Mouse (Mus musculus) testis, postnatal 10 days (tissue): ENCODE measurements around the gene Grpel1.
A peak's percentile ranks its signal among the peaks of the same experiment; 100 is the strongest.

Source experiments
- DNase-seq: peaks from one replicate; pipeline ENCODE4 v3.0.0; 2021; ENCODE audit warnings: low spot score

Gene Grpel1

GRCm38 (mm10) chr5:36464709-36465661, at the start of gene Grpel1:
Gene Grpel1 (plus strand): TSS chr5:36464998.
- DNase-seq = peak; percentile 98

- no peak for DNase-seq
Measured at GRCm38 (mm10) chr5:36419861-36420260, 44.9 kb upstream of the Grpel1 start.

- DNase-seq = no peak
Measured at GRCm38 (mm10) chr5:36422689-36423088, 42.1 kb upstream of the Grpel1 start.

- no peak for DNase-seq
Measured at GRCm38 (mm10) chr5:36424676-36425075, 40.1 kb upstream of the Grpel1 start.

DNA sequence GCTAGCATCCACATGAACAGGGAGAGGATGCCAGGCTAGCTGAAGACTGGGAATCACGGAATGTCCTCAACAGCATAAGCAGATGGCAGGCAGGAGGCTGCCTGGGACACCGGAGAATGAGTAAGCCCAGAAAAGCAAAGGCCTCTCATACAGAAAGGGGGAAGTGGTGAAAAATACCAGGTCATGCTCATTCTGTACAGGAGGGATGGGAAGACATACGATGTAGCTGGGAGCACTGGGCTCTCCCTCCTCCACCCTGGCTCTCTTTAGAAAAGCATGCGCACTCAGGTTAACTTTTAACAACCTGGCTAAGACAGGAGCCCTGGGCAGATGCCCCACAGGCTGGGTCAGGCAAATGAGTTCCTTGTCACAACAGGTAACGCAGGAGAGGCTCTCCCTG, 38.4 kb upstream of the Grpel1 start:
- DNase-seq = no peak

- DNase-seq = no peak
Measured at GRCm38 (mm10) chr5:36427831-36428230, 37.0 kb upstream of the Grpel1 start.

GRCm38 (mm10) chr5:36429551-36429950, 35.2 kb upstream of the Grpel1 start:
- DNase-seq = no peak

DNA sequence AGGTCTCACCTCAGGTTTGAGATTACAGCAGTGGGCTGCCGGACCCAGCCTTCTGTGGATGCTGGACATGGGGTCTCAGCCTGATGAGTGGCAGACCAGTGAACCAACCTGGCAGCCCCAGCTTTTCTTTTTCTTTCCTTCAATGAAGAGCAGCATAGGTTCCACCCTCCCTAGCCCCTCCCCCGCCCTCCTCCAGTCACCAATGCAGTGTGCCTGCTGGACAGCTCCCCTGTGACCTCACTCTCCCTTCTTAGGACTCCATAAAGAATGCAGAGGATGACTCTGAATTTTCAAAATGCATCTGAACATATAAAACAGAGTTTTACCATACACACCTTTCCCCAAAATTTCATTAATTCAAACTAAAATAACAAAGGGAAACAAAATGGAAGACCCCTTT, 33.1 kb upstream of the Grpel1 start:
- no peak for DNase-seq

DNA sequence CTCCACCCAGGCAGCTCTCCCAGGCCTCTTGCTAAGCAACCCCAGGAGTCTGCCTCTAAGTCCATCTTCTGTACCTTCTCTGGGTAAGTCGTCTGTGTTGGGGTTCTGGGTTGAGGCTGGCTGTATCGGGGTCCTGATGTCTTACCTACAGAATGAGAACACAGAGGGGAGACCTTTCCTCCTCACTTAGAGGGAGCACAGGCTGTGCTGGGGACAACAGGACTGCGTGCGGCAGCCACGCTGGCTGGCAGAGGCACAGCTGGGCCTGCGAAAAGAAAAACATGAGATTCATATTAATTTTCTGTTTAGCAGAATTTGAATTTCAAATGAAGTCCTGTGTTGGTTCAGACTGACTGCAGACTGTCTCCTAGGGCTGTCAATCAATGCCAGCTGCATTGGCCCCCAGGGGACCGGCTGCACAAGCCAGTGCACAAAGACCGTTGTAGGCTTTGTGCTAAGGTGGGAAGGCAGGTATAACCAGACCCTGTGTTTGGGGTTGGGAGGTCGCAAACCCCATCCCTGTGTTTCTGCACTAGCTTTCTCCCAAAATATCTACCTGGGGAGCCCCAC, 30.3 kb upstream of the Grpel1 start:
- no peak for DNase-seq

DNA sequence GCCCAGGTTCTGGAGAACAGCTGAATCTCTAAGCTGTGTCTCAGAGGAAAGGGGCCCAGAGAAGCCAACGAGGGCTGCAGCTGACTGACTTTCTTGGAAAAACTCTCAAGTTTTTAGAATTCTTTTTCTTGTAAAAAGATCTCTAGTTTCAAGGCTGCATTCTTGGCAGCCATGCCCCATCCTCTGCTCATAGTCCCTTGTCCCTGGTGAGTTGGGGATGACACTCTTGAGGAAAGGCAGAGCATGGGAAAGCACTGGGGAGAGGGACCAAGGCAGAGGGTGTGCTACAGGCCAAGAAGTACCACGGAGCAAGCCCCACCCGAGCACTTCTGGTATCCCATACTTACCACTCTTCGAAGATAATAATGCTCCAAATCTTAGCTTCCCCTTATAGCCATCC, 27.9 kb upstream of the Grpel1 start:
- DNase-seq = no peak

DNA sequence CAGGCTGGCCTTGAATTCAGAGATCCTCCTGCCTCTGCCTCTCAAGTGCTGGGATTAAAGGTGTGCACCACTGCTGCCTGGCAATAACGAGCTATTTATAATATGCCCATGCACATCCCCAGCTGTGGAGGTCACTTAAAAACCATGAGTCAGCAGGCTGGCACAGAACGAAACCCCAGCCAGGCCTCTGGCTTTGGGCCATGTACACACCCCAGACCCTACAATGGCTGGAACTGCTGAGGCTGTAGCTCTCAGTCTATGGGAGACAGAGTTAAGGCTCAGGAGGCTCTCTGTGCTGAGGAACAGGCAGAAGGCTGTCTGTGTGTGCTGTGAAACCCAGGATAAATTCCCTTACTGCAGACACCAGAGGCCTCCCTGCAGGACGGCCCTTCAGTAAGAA, 24.1 kb upstream of the Grpel1 start:
- no peak for DNase-seq

DNA sequence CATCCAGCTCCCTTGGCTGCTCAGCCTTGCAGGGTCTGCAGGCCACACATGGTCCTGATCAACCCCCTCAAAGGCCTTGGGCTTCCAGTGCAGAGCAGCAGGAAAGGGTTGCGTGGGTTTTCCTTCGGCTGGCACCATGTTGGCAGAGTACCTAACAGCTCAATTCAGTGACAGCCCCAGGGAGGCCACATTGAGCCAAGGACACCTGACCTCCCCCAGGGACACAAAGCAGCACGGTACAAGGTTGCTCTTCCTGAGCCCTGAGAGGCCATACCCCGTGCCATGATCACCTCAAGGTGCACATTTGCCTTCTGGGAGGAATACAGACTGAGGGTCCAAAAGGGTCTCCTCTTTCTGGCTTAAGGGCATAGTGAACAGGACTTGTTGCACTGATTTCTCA, 20.2 kb upstream of the Grpel1 start:
- no peak for DNase-seq

- no peak for DNase-seq
Measured at GRCm38 (mm10) chr5:36445028-36445427, 19.8 kb upstream of the Grpel1 start.

- no peak for DNase-seq
Measured at GRCm38 (mm10) chr5:36446166-36446890, 18.5 kb upstream of the Grpel1 start.

DNA sequence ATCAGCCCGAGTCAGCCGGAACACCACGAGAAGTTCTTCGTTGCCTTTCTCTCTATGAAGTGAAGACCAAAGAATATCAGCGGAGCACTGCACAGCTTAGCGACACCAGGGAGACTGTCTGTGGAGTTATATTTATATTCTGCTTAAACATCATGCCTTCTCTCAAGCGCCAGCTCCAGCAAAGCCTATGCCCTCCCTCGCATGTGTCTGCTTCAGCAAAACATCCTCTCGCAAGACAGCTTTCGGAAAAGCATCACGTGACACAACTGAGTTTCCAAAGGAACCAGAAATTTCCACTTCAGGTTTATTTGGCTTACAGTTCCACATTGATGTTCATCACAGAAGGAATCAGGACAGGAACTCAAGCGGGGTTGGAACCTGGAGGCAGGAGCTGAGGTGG, 16.9 kb upstream of the Grpel1 start:
- DNase-seq = no peak

GRCm38 (mm10) chr5:36449710-36450358, 15.0 kb upstream of the Grpel1 start:
- no peak for DNase-seq

DNA sequence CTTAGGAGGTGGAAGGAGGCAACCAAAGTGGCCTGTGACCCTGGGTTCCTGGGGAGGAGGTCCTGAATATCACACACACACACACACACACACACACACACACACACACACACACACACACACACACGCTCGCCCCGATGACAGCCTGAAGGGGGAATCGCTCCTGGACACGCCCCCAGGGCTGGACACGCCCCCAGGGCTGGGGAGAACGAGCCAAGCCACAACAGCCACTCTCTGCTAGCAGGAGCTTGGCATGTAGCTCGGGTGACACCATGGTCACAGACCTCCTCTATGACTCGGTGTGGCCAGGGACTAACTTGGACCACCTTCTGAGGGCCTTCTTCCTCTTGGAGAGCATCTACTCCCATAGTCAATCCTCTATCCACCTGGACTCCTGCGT, 13.7 kb upstream of the Grpel1 start:
- DNase-seq = no peak

DNA sequence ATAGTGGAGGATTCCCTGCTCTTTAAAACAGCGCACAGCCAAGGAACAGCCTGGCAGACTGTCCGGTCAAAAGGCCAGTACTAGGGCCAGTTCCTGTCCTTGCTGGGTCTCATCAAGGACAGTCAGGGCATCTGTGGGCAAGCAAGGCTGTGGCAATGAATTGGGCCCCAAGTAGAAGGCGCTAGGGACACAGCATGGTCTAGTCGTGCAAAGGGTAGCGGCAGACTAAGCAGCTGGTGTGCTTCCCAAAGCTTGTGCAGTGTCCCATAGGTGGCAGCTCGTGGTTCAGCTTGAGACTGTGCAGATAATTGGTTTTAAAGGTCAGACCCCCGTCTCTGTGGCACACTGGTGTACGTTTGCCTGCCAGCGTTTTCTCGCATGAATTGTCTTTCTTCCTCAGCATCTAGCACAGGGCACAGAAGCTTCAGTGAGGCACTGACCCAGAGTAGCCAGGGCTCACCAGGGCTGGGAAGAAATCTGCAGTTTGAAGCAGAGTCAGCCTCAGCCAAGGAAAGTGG, 12.9 kb upstream of the Grpel1 start:
- DNase-seq = no peak

GRCm38 (mm10) chr5:36452821-36453220, 12.0 kb upstream of the Grpel1 start:
- DNase-seq = no peak

GRCm38 (mm10) chr5:36457706-36458105, 7.1 kb upstream of the Grpel1 start:
- DNase-seq = no peak

DNA sequence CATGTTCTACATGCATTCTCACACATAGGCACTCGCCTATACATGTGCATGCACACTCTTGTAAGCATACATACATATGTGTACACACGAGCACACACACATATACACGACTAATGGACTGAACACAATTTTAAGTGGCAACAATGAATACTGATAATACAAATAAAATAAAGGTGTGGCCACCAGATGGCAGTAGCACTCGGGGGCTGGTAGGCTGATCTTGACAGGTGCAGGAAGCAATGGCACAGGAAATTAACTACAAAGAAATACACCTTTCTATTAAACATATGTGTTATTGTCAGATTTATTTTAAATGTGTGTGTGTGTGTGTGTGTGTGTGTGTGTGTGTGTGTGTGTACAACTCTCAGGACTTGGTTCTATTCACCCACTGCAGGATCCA, 5.9 kb upstream of the Grpel1 start:
- peak; percentile 71 for DNase-seq

- DNase-seq = no peak
Measured at GRCm38 (mm10) chr5:36460712-36461111, 4.1 kb upstream of the Grpel1 start.
